ENCODE assay signal across 17 mouse cellular contexts in the genomic region with DNA sequence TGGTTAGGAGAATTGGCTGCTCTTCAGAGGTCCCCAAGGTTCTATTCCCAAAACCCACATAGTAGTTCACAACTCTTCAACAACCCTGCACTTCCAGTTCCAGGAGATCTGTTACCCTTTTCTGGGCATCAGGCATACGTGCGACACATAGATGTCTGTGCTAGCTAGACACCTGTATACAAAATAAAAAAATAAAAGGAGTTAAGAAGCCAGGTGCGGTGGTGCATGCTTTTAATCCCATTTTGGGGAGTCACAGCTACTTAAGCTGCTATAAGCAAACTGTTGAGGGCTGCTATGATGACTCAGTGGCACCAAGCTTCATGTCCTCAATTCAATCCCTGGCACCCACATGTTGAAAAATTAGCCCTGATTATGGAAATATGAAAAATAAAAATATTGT. TPM values are rescaled to one million over a fixed set of nuclear protein-coding genes. Genes with fewer than 3 reads are reported as not detected.
A peak's percentile ranks its signal among the peaks of the same experiment; 100 is the strongest.
DNase-seq lines count a peak whose midpoint lies in the region; ATAC-seq and TF ChIP-seq lines count a peak whose summit lies in the region.
"Had no signal": no experiment of that assay in that cellular context is flagged by ENCODE, and none has a peak within 500 bp of the region (broad histone marks: within the 10 kb centered on the region; RNA-seq: fewer than 3 reads in every experiment).

No protein-coding gene starts in this region.

- in situ Hi-C loops in CH12.LX (cut with MboI; ENCODE audit: low pct_ligation_motif_present, low pct_unique_long_range_greater_than_20kb, low sequenced_read_pairs): loop anchor here (10.0 kb wide), 1 partner anchor 139 kb away; no protein-coding TSS in a partner anchor

- H3K36me3 ChIP-seq in forebrain, embryonic 13.5 days (ENCODE audit: poor library complexity, severe bottlenecking): peaks cover 51% of the 10 kb centered on the region; the same call in 1 of the 2 replicates
- H3K36me3 ChIP-seq in forebrain, postnatal 0 days (ENCODE audit: insufficient read depth): peaks cover 33% of the 10 kb centered on the region
- H3K36me3 ChIP-seq in midbrain, embryonic 11.5 days (ENCODE audit: control insufficient read depth, insufficient read depth, low read length): no peaks in the 10 kb centered on the region
- H3K36me3 ChIP-seq in midbrain, postnatal 0 days (ENCODE audit: insufficient read depth, low read length): peaks cover 14% of the 10 kb centered on the region
- peaks cover 38 to 88% of the 10 kb centered on the region in 2 experiments for H3K36me3 ChIP-seq in CH12.LX (replicated peaks in 1 of 2; ENCODE audit: control insufficient read depth in 1 of 2, insufficient read depth in 1 of 2, low read length in 1 of 2)

- H3K4me1 ChIP-seq in forebrain, embryonic 13.5 days: no peaks in the 10 kb centered on the region
- no peaks in the 10 kb centered on the region for H3K4me1 ChIP-seq in forebrain, postnatal 0 days (ENCODE audit: insufficient read depth)
- H3K4me1 ChIP-seq in midbrain, embryonic 11.5 days (ENCODE audit: control insufficient read depth, insufficient read depth, low read length): no peaks in the 10 kb centered on the region
- no peaks in the 10 kb centered on the region for H3K4me1 ChIP-seq in midbrain, postnatal 0 days (ENCODE audit: insufficient read depth, low read length)
- peaks cover 2 to 45% of the 10 kb centered on the region in 2 experiments for H3K4me1 ChIP-seq in CH12.LX (ENCODE audit: control insufficient read depth in 1 of 2, insufficient read depth in 2 of 2)
- H3K4me1 ChIP-seq: embryonic facial prominence, embryonic 12.5 days; embryonic facial prominence, embryonic 15.5 days; heart, embryonic 10.5 days; heart, embryonic 13.5 days; hindbrain, embryonic 13.5 days had no signal

- H3K4me3 ChIP-seq in forebrain, embryonic 13.5 days: no peak overlapping the region
- no peak overlapping the region for H3K4me3 ChIP-seq in forebrain, postnatal 0 days (ENCODE audit: low read depth, low read length)
- H3K4me3 ChIP-seq in midbrain, embryonic 11.5 days (ENCODE audit: low read depth, low read length): no peak overlapping the region
- no peak overlapping the region for H3K4me3 ChIP-seq in midbrain, postnatal 0 days (ENCODE audit: low read depth, low read length)
- no peak overlapping the region for H3K4me3 ChIP-seq in CH12.LX (replicated peaks in 1 of 3; ENCODE audit: low read depth in 2 of 3, low read length in 2 of 3, poor library complexity in 1 of 3)
- H3K4me3 ChIP-seq: embryonic facial prominence, embryonic 12.5 days; embryonic facial prominence, embryonic 15.5 days; gastrocnemius, adult 2 months; heart, adult 2 months; heart, embryonic 10.5 days; heart, embryonic 13.5 days; hindbrain, embryonic 13.5 days had no signal

- no peak for DNase-seq in forebrain, postnatal 0 days
- peak; percentile 69 for DNase-seq in heart, adult 11 months
- DNase-seq in heart, postnatal 14 days: no peak
- no peak for DNase-seq in midbrain, embryonic 11.5 days (ENCODE audit: low spot score, missing footprints)
- no peak for DNase-seq in midbrain, postnatal 0 days (ENCODE audit: low spot score)
- DNase-seq in CH12.LX (ENCODE audit: extremely low read depth): no peak
- no peak for DNase-seq in gastrocnemius, postnatal 14 days
- DNase-seq: gastrocnemius, postnatal 25 days had no signal

- H3K9ac ChIP-seq in forebrain, embryonic 13.5 days: no peak overlapping the region
- no peak overlapping the region for H3K9ac ChIP-seq in forebrain, postnatal 0 days
- no peak overlapping the region for H3K9ac ChIP-seq in midbrain, embryonic 11.5 days (ENCODE audit: low read length)
- no peak overlapping the region for H3K9ac ChIP-seq in midbrain, postnatal 0 days (replicated peaks; ENCODE audit: low read length, poor library complexity, severe bottlenecking)
- no peak overlapping the region; the same call in 1 of the 2 replicates for H3K9ac ChIP-seq in CH12.LX (ENCODE audit: insufficient read depth, low read depth)
- H3K9ac ChIP-seq: embryonic facial prominence, embryonic 12.5 days; embryonic facial prominence, embryonic 15.5 days; heart, embryonic 13.5 days; hindbrain, embryonic 13.5 days had no signal

- H3K27me3 ChIP-seq in forebrain, embryonic 13.5 days: no peaks in the 10 kb centered on the region
- H3K27me3 ChIP-seq in forebrain, postnatal 0 days (ENCODE audit: insufficient read depth, low read length): no peaks in the 10 kb centered on the region
- H3K27me3 ChIP-seq in midbrain, embryonic 11.5 days (ENCODE audit: control insufficient read depth, insufficient read depth, low read length): no peaks in the 10 kb centered on the region
- no peaks in the 10 kb centered on the region for H3K27me3 ChIP-seq in midbrain, postnatal 0 days (ENCODE audit: insufficient read depth, low read length)
- H3K27me3 ChIP-seq in CH12.LX (replicated peaks): no peaks in the 10 kb centered on the region
- H3K27me3 ChIP-seq: embryonic facial prominence, embryonic 12.5 days; embryonic facial prominence, embryonic 15.5 days; heart, embryonic 13.5 days; hindbrain, embryonic 13.5 days had no signal

- H3K79me2 ChIP-seq in CH12.LX (replicated peaks; ENCODE audit: control insufficient read depth, extremely low read depth, insufficient read depth, poor library complexity, severe bottlenecking): peaks cover 5% of the 10 kb centered on the region; the same call in 1 of the 2 replicates

- no peak for TF ChIP-seq CTCF in forebrain, postnatal 0 days (IDR thresholded peaks at IDR 0.05; ENCODE audit: low read depth)
- no peak for TF ChIP-seq CTCF in midbrain, postnatal 0 days (IDR thresholded peaks at IDR 0.05)
- TF ChIP-seq CTCF in CH12.LX (conservative IDR thresholded peaks at IDR 0.05 in 1 of 2, IDR thresholded peaks at IDR 0.05 in 1 of 2; ENCODE audit: low read depth in 2 of 2, low read length in 2 of 2): no peak

- no peaks in the 10 kb centered on the region for H3K9me3 ChIP-seq in forebrain, embryonic 13.5 days (replicated peaks)
- H3K9me3 ChIP-seq in forebrain, postnatal 0 days (ENCODE audit: low read length): no peaks in the 10 kb centered on the region
- no peaks in the 10 kb centered on the region for H3K9me3 ChIP-seq in midbrain, embryonic 11.5 days (ENCODE audit: control insufficient read depth, low read length)
- H3K9me3 ChIP-seq in midbrain, postnatal 0 days (ENCODE audit: low read length): no peaks in the 10 kb centered on the region
- H3K9me3 ChIP-seq in CH12.LX (replicated peaks; ENCODE audit: low read length): no peaks in the 10 kb centered on the region
- H3K9me3 ChIP-seq: embryonic facial prominence, embryonic 12.5 days; embryonic facial prominence, embryonic 15.5 days; heart, embryonic 10.5 days; heart, embryonic 13.5 days; hindbrain, embryonic 13.5 days had no signal

- WGBS in forebrain, embryonic 13.5 days: 89% methylated on average over 3 of the region's 3 CpGs
- 89% methylated on average over 3 of the region's 3 CpGs for WGBS in forebrain, postnatal 0 days
- 85% methylated on average over 3 of the region's 3 CpGs for WGBS in midbrain, embryonic 11.5 days
- WGBS in midbrain, postnatal 0 days: 81% methylated on average over 3 of the region's 3 CpGs

- dilution Hi-C loops in CH12.LX (cut with MboI; ENCODE audit: extremely low pct_ligation_motif_present, extremely low pct_unique_long_range_greater_than_20kb, low sequenced_read_pairs): no loop called here

- TF ChIP-seq RAD21 in CH12.LX (IDR thresholded peaks at IDR 0.05; ENCODE audit: low read depth, low read length): no peak

- no peak for TF ChIP-seq POLR2A in CH12.LX (IDR thresholded peaks at IDR 0.05; ENCODE audit: low read depth, low read length)

- H3K27ac ChIP-seq in forebrain, embryonic 13.5 days: no peak overlapping the region
- H3K27ac ChIP-seq in forebrain, postnatal 0 days (ENCODE audit: low read depth, low read length): no peak overlapping the region
- H3K27ac ChIP-seq in midbrain, embryonic 11.5 days (ENCODE audit: low read depth, low read length): no peak overlapping the region
- H3K27ac ChIP-seq in midbrain, postnatal 0 days (ENCODE audit: low read depth, low read length): no peak overlapping the region
- no peak overlapping the region for H3K27ac ChIP-seq in CH12.LX (ENCODE audit: insufficient read depth, low read depth)
- H3K27ac ChIP-seq: embryonic facial prominence, embryonic 12.5 days; embryonic facial prominence, embryonic 15.5 days; gastrocnemius, adult 2 months; heart, adult 2 months; heart, embryonic 10.5 days; heart, embryonic 13.5 days; hindbrain, embryonic 13.5 days; hindbrain, postnatal 0 days had no signal

- no peak overlapping the region for H3K4me2 ChIP-seq in forebrain, embryonic 13.5 days
- no peak overlapping the region for H3K4me2 ChIP-seq in forebrain, postnatal 0 days (ENCODE audit: low read depth)
- no peak overlapping the region for H3K4me2 ChIP-seq in midbrain, embryonic 11.5 days
- H3K4me2 ChIP-seq in midbrain, postnatal 0 days (ENCODE audit: low read depth, low read length, poor library complexity, severe bottlenecking): no peak overlapping the region
- H3K4me2 ChIP-seq in CH12.LX (ENCODE audit: insufficient read depth, low read depth, poor library complexity, severe bottlenecking): peak overlapping the region; percentile 36; the same call in 1 of the 2 replicates
- H3K4me2 ChIP-seq: embryonic facial prominence, embryonic 12.5 days; embryonic facial prominence, embryonic 15.5 days; heart, embryonic 13.5 days; hindbrain, embryonic 13.5 days had no signal

- no peak for TF ChIP-seq EP300 in CH12.LX (IDR thresholded peaks at IDR 0.05; ENCODE audit: low read length)

- ATAC-seq in forebrain, embryonic 13.5 days: peak; percentile 20; the same call in 1 of the 2 replicates
- ATAC-seq in forebrain, postnatal 0 days: no peak
- ATAC-seq in midbrain, embryonic 11.5 days (ENCODE audit: low FRiP score): peak; percentile 12; the same call in 1 of the 2 replicates
- no peak for ATAC-seq in midbrain, postnatal 0 days (ENCODE audit: low FRiP score)

- intact Hi-C loops in heart, postnatal 14 days (cut with DNase I): loop anchor here (2.0 kb wide), 1 partner anchor 143 kb away; no protein-coding TSS in a partner anchor
- intact Hi-C loops in gastrocnemius, postnatal 14 days (cut with DNase I; ENCODE audit: low total_unique reads): loop anchor here (5.0 kb wide), 1 partner anchor 151 kb away; no protein-coding TSS in a partner anchor

TF ChIP-seq in CH12.LX, 34 proteins besides CTCF, POLR2A, EP300 and RAD21 (continues in another document):
- TF ChIP-seq UBTF (IDR thresholded peaks at IDR 0.05; ENCODE audit: low read depth, low read length) (no peak), CHD1 (IDR thresholded peaks at IDR 0.05; ENCODE audit: low read depth, low read length) (no peak)

RNA-seq across cellular contexts. Expression of a gene that starts 34.2 kb away (rescaled TPM):
- polyA plus RNA-seq in forebrain, embryonic 13.5 days (2015; fragmentation: Nextera tagmentation; extraction: Ambion mirVana): 113 and 126 TPM in 2 replicates
- total RNA-seq in forebrain, postnatal 0 days (2014; rRNA removed): 21.0 and 30.5 TPM in 2 replicates
- 60.4 and 62.8 TPM in 2 replicates for polyA plus RNA-seq in forebrain, postnatal 0 days (2015; fragmentation: Nextera tagmentation; extraction: Ambion mirVana)
- 10 to 100 TPM; 34.7 to 44.2 TPM for total RNA-seq in heart, postnatal 14 days (2021)
- polyA plus RNA-seq in midbrain, embryonic 11.5 days (2014; fragmentation: Nextera tagmentation; extraction: Ambion mirVana): 142 TPM in 2 replicates
- total RNA-seq in midbrain, postnatal 0 days (2014; rRNA removed): 8.0 and 17.8 TPM in 2 replicates
- polyA plus RNA-seq in midbrain, postnatal 0 days (2015; fragmentation: Nextera tagmentation; extraction: Ambion mirVana): 56.0 and 58.7 TPM in 2 replicates
- 154 and 177 TPM in 2 replicates for total RNA-seq in CH12.LX (2012; rRNA removed)
- total RNA-seq in CH12.LX (2014; rRNA removed): 128 and 161 TPM in 2 replicates
- 247 and 291 TPM in 2 replicates for polyA plus RNA-seq in CH12.LX (2012; ENCODE audit: insufficient read length, low read depth)
- 10 to 100 TPM; 26.5 to 32.8 TPM for total RNA-seq in gastrocnemius, postnatal 14 days (2021)

Comparison
In these comparisons a context has a peak if more than half of its experiments do, and no peak if none do; other contexts are left out.
1. ATAC-seq: peak in forebrain, embryonic 13.5 days (single experiment) and midbrain, embryonic 11.5 days (single experiment); none in forebrain, postnatal 0 days (single experiment) and midbrain, postnatal 0 days (single experiment).